Mouse (Mus musculus) lung, postnatal 0 days (tissue): ENCODE results near the gene Lifr.

Experiments
- CTCF ChIP-seq: IDR thresholded peaks from 2 replicates; pipeline ENCODE4 v1.5.1; 2016; ENCODE audit warnings: antibody characterized with exemption, mild to moderate bottlenecking
- EP300 ChIP-seq: IDR thresholded peaks from 2 replicates; pipeline ENCODE4 v1.6.1; 2016; ENCODE audit warnings: antibody characterized with exemption, mild to moderate bottlenecking, control low read depth

- TF ChIP-seq CTCF: no peak
- no peak for TF ChIP-seq EP300
These were observed 1.9 kb downstream of the Lifr start for GRCm38 (mm10) chr15:7092321-7092720.
